Mouse (Mus musculus) brain, embryonic 14.5 days (tissue): Measurements from ENCODE around the gene Otof.

Experiments
- CTCF ChIP-seq: fragments of 200-500 bp; IDR thresholded peaks from 2 replicates; pipeline ENCODE4 v1.5.1; 2012; ENCODE audit warnings: inconsistent platforms, mild to moderate bottlenecking, moderate library complexity, borderline replicate concordance; ENCODE audit not compliant: insufficient read depth, insufficient read length; ENCODE audit errors: extremely low read depth
- POLR2A ChIP-seq: fragments of 200-500 bp; IDR thresholded peaks from 2 replicates; pipeline ENCODE4 v1.6.1; 2012; ENCODE audit warnings: mild to moderate bottlenecking, inconsistent platforms, borderline replicate concordance; ENCODE audit not compliant: poor library complexity, insufficient read depth, insufficient read length, severe bottlenecking; ENCODE audit errors: extremely low read depth

- no peak for TF ChIP-seq CTCF
- TF ChIP-seq POLR2A = no peak
Observed at GRCm38 (mm10) chr5:30490845-30491244, 29.1 kb upstream of the Otof start.
